Mouse (Mus musculus): ENCODE measurements around the gene U2surp. TPM values are rescaled to one million over a fixed set of nuclear protein-coding genes. Genes with fewer than 3 reads are reported as not detected.
"Not testable (repeated sequence)": the region's sequence is repeated elsewhere in the genome, so short reads cannot be mapped to it uniquely, and the experiment has no call there.

The U2surp gene
- polyA plus RNA-seq, 1 experiment, result 6.6 TPM

GRCm38 (mm10) chr9:95522561-95522960 is 10.8 kb upstream of the U2surp start:
- Histone ChIP-seq H3K27ac (ENCODE audit: control insufficient read depth, insufficient read depth, low read length) (no peak overlapping the region), H3K27me3 (ENCODE audit: control insufficient read depth, insufficient read depth, low read length) (no peaks in the 10 kb centered on the region), H3K4me3 (ENCODE audit: control insufficient read depth, insufficient read depth, low read length) (no peak overlapping the region), H3K36me3 (ENCODE audit: control insufficient read depth, insufficient read depth, low read length) (no peaks in the 10 kb centered on the region), H3K4me1 (replicated peaks; ENCODE audit: control insufficient read depth, insufficient read depth, low read length) (peaks cover 2% of the 10 kb centered on the region; the same call in 1 of the 2 replicates)
- no peak for DNase-seq
- TF ChIP-seq CTCF (IDR thresholded peaks at IDR 0.05; ENCODE audit: borderline replicate concordance, control insufficient read depth, extremely low read depth, insufficient read depth, low read length, poor library complexity) (no peak), POLR2A (IDR thresholded peaks at IDR 0.05; ENCODE audit: control insufficient read depth, extremely low read depth, insufficient read depth, low read length, poor library complexity) (no peak)
- WGBS, result 73% methylated on average over 2 of the region's 2 CpGs

GRCm38 (mm10) chr9:95521566-95521965 is 9.8 kb upstream of the U2surp start:
- 71% methylated on average over 10 of the region's 10 CpGs for WGBS
- peaks cover 2% of the 10 kb centered on the region; the same call in 1 of the 2 replicates for H3K4me1 ChIP-seq (replicated peaks; ENCODE audit: control insufficient read depth, insufficient read depth, low read length)
- no peaks in the 10 kb centered on the region for H3K36me3 ChIP-seq (ENCODE audit: control insufficient read depth, insufficient read depth, low read length)
- TF ChIP-seq POLR2A (IDR thresholded peaks at IDR 0.05; ENCODE audit: control insufficient read depth, extremely low read depth, insufficient read depth, low read length, poor library complexity) (no peak), CTCF (IDR thresholded peaks at IDR 0.05; ENCODE audit: borderline replicate concordance, control insufficient read depth, extremely low read depth, insufficient read depth, low read length, poor library complexity) (no peak)
- H3K27ac ChIP-seq (ENCODE audit: control insufficient read depth, insufficient read depth, low read length), result no peak overlapping the region
- no peak overlapping the region for H3K4me3 ChIP-seq (ENCODE audit: control insufficient read depth, insufficient read depth, low read length)
- DNase-seq, result no peak
- no peaks in the 10 kb centered on the region for H3K27me3 ChIP-seq (ENCODE audit: control insufficient read depth, insufficient read depth, low read length)

GRCm38 (mm10) chr9:95521031-95521430 is 9.2 kb upstream of the U2surp start:
- no peak overlapping the region for H3K27ac ChIP-seq (ENCODE audit: control insufficient read depth, insufficient read depth, low read length)
- H3K4me1 ChIP-seq (replicated peaks; ENCODE audit: control insufficient read depth, insufficient read depth, low read length), result peaks cover 2% of the 10 kb centered on the region; the same call in 1 of the 2 replicates
- WGBS, result 94% methylated on average over 8 of the region's 8 CpGs
- H3K4me3 ChIP-seq (ENCODE audit: control insufficient read depth, insufficient read depth, low read length), result no peak overlapping the region
- DNase-seq, result no peak
- TF ChIP-seq CTCF (IDR thresholded peaks at IDR 0.05; ENCODE audit: borderline replicate concordance, control insufficient read depth, extremely low read depth, insufficient read depth, low read length, poor library complexity) (no peak), POLR2A (IDR thresholded peaks at IDR 0.05; ENCODE audit: control insufficient read depth, extremely low read depth, insufficient read depth, low read length, poor library complexity) (no peak)
- H3K36me3 ChIP-seq (ENCODE audit: control insufficient read depth, insufficient read depth, low read length), result no peaks in the 10 kb centered on the region
- H3K27me3 ChIP-seq (ENCODE audit: control insufficient read depth, insufficient read depth, low read length), result no peaks in the 10 kb centered on the region

GRCm38 (mm10) chr9:95520563-95520962 is 8.8 kb upstream of the U2surp start:
- 93% methylated on average over 5 of the region's 5 CpGs for WGBS
- TF ChIP-seq POLR2A (IDR thresholded peaks at IDR 0.05; ENCODE audit: control insufficient read depth, extremely low read depth, insufficient read depth, low read length, poor library complexity) (no peak), CTCF (IDR thresholded peaks at IDR 0.05; ENCODE audit: borderline replicate concordance, control insufficient read depth, extremely low read depth, insufficient read depth, low read length, poor library complexity) (no peak)
- H3K4me3 ChIP-seq (ENCODE audit: control insufficient read depth, insufficient read depth, low read length), result no peak overlapping the region
- H3K4me1 ChIP-seq (replicated peaks; ENCODE audit: control insufficient read depth, insufficient read depth, low read length), result peaks cover 2% of the 10 kb centered on the region; the same call in 1 of the 2 replicates
- H3K27me3 ChIP-seq (ENCODE audit: control insufficient read depth, insufficient read depth, low read length), result no peaks in the 10 kb centered on the region
- no peak for DNase-seq
- H3K36me3 ChIP-seq (ENCODE audit: control insufficient read depth, insufficient read depth, low read length), result no peaks in the 10 kb centered on the region
- H3K27ac ChIP-seq (ENCODE audit: control insufficient read depth, insufficient read depth, low read length), result no peak overlapping the region

- not testable (repeated sequence) for H3K4me3 ChIP-seq (ENCODE audit: control insufficient read depth, insufficient read depth, low read length); H3K36me3 ChIP-seq (ENCODE audit: control insufficient read depth, insufficient read depth, low read length); H3K27me3 ChIP-seq (ENCODE audit: control insufficient read depth, insufficient read depth, low read length); H3K4me1 ChIP-seq (replicated peaks; ENCODE audit: control insufficient read depth, insufficient read depth, low read length); H3K27ac ChIP-seq (ENCODE audit: control insufficient read depth, insufficient read depth, low read length); DNase-seq
- WGBS, result 84% methylated on average over 3 of the region's 3 CpGs
Measured at GRCm38 (mm10) chr9:95514361-95514760, 2.6 kb upstream of the U2surp start.

- no peak for TF ChIP-seq CTCF (IDR thresholded peaks at IDR 0.05; ENCODE audit: borderline replicate concordance, control insufficient read depth, extremely low read depth, insufficient read depth, low read length, poor library complexity)
- TF ChIP-seq POLR2A (IDR thresholded peaks at IDR 0.05; ENCODE audit: control insufficient read depth, extremely low read depth, insufficient read depth, low read length, poor library complexity), result no peak
- no peak overlapping the region for H3K4me3 ChIP-seq (ENCODE audit: control insufficient read depth, insufficient read depth, low read length)
- H3K4me1 ChIP-seq (replicated peaks; ENCODE audit: control insufficient read depth, insufficient read depth, low read length), result peaks cover 8% of the 10 kb centered on the region
- no peaks in the 10 kb centered on the region for H3K36me3 ChIP-seq (ENCODE audit: control insufficient read depth, insufficient read depth, low read length)
- no peaks in the 10 kb centered on the region for H3K27me3 ChIP-seq (ENCODE audit: control insufficient read depth, insufficient read depth, low read length)
- H3K27ac ChIP-seq (ENCODE audit: control insufficient read depth, insufficient read depth, low read length), result no peak overlapping the region
- 94% methylated on average over 2 of the region's 2 CpGs for WGBS
- DNase-seq, result no peak
Measured at GRCm38 (mm10) chr9:95513776-95514175, 2.0 kb upstream of the U2surp start.

- Histone ChIP-seq H3K4me3 (ENCODE audit: control insufficient read depth, insufficient read depth, low read length) (peak overlapping the region; percentile 72), H3K27ac (ENCODE audit: control insufficient read depth, insufficient read depth, low read length) (peak overlapping the region; percentile 44), H3K36me3 (ENCODE audit: control insufficient read depth, insufficient read depth, low read length) (no peaks in the 10 kb centered on the region), H3K27me3 (ENCODE audit: control insufficient read depth, insufficient read depth, low read length) (no peaks in the 10 kb centered on the region), H3K4me1 (replicated peaks; ENCODE audit: control insufficient read depth, insufficient read depth, low read length) (peaks cover 8% of the 10 kb centered on the region)
- WGBS, result 27% methylated on average over 15 of the region's 15 CpGs
- DNase-seq, result no peak
- TF ChIP-seq POLR2A (IDR thresholded peaks at IDR 0.05; ENCODE audit: control insufficient read depth, extremely low read depth, insufficient read depth, low read length, poor library complexity) (no peak), CTCF (IDR thresholded peaks at IDR 0.05; ENCODE audit: borderline replicate concordance, control insufficient read depth, extremely low read depth, insufficient read depth, low read length, poor library complexity) (no peak)
Measured at GRCm38 (mm10) chr9:95512331-95513030, 685 bp upstream of the U2surp start.

Data from thymus, adult 2 months (tissue).